Mouse (Mus musculus): Measurements from ENCODE around the gene Cacna2d2. TPM values are rescaled to one million over a fixed set of nuclear protein-coding genes. Genes with fewer than 3 reads are reported as not detected.

Gene Cacna2d2
- polyA plus RNA-seq, 1 experiment from 2014 or later = 1.8 TPM

DNA sequence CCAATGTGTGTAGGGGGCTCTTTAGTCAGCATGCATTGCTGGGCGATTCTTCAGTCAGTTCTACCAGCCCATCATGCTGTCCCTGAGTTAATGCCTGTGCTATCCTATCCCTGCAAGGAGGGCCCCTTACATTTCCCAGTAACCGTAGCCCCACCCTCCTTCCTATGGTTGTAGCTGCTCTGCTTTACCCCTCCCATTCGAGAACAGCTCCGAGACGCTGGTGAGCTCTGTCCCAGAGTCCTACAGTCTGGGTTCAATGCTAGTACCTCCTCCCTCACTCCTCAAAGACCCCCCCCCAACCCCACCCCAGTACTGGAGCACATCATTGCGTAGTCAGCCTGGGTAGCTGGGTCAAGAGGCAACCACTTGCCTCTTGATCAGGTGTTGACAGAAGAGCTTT lies 35.4 kb downstream of the Cacna2d2 start:
- H3K9ac ChIP-seq (ENCODE audit: low read length) = no peak overlapping the region; the same call in 1 of the 2 replicates
- H3K4me1 ChIP-seq (ENCODE audit: control insufficient read depth, insufficient read depth, low read length) = peaks cover 14% of the 10 kb centered on the region
- H3K27ac ChIP-seq (ENCODE audit: low read depth, low read length) = no peak overlapping the region
- H3K4me3 ChIP-seq (ENCODE audit: low read depth, low read length) = no peak overlapping the region
- no peaks in the 10 kb centered on the region for H3K27me3 ChIP-seq (ENCODE audit: control insufficient read depth, insufficient read depth, low read length)
- no peak overlapping the region for H3K4me2 ChIP-seq (ENCODE audit: low read depth)
- no peaks in the 10 kb centered on the region for H3K36me3 ChIP-seq (ENCODE audit: control insufficient read depth, insufficient read depth, low read length)
- no peaks in the 10 kb centered on the region for H3K9me3 ChIP-seq (ENCODE audit: control insufficient read depth, low read length)
- DNase-seq (ENCODE audit: low spot score) (no peak), ATAC-seq (ENCODE audit: insufficient read depth, low FRiP score, low TSS enrichment) (peak; percentile 67)
- WGBS = 33% methylated on average over 6 of the region's 6 CpGs

- H3K4me3 ChIP-seq (ENCODE audit: low read depth, low read length) = no peak overlapping the region
- peak; percentile 43 for DNase-seq (ENCODE audit: low spot score)
- WGBS = 37% methylated on average over 6 of the region's 6 CpGs
- H3K4me2 ChIP-seq (ENCODE audit: low read depth) = no peak overlapping the region
- H3K36me3 ChIP-seq (ENCODE audit: control insufficient read depth, insufficient read depth, low read length) = no peaks in the 10 kb centered on the region
- H3K4me1 ChIP-seq (ENCODE audit: control insufficient read depth, insufficient read depth, low read length) = peaks cover 14% of the 10 kb centered on the region
- H3K9me3 ChIP-seq (ENCODE audit: control insufficient read depth, low read length) = no peaks in the 10 kb centered on the region
- H3K27ac ChIP-seq (ENCODE audit: low read depth, low read length) = peak overlapping the region; percentile 67; the same call in 1 of the 2 replicates
- peak; percentile 60; the same call in 1 of the 2 replicates for ATAC-seq (ENCODE audit: insufficient read depth, low FRiP score, low TSS enrichment)
- no peaks in the 10 kb centered on the region for H3K27me3 ChIP-seq (ENCODE audit: control insufficient read depth, insufficient read depth, low read length)
- no peak overlapping the region for H3K9ac ChIP-seq (ENCODE audit: low read length)
Measured at GRCm38 (mm10) chr9:107435285-107435684, 35.9 kb downstream of the Cacna2d2 start.

GRCm38 (mm10) chr9:107442891-107443290 lies 43.5 kb downstream of the Cacna2d2 start:
- H3K27ac ChIP-seq (ENCODE audit: low read depth, low read length) = no peak overlapping the region
- no peaks in the 10 kb centered on the region for H3K36me3 ChIP-seq (ENCODE audit: control insufficient read depth, insufficient read depth, low read length)
- no peak overlapping the region for H3K4me3 ChIP-seq (ENCODE audit: low read depth, low read length)
- H3K9ac ChIP-seq (ENCODE audit: low read length) = no peak overlapping the region
- no peaks in the 10 kb centered on the region for H3K27me3 ChIP-seq (ENCODE audit: control insufficient read depth, insufficient read depth, low read length)
- H3K9me3 ChIP-seq (ENCODE audit: control insufficient read depth, low read length) = no peaks in the 10 kb centered on the region
- H3K4me1 ChIP-seq (ENCODE audit: control insufficient read depth, insufficient read depth, low read length) = peaks cover 8% of the 10 kb centered on the region
- ATAC-seq (ENCODE audit: insufficient read depth, low FRiP score, low TSS enrichment) (no peak), DNase-seq (ENCODE audit: low spot score) (no peak)
- 58% methylated on average over 4 of the region's 4 CpGs for WGBS
- no peak overlapping the region for H3K4me2 ChIP-seq (ENCODE audit: low read depth)

DNA sequence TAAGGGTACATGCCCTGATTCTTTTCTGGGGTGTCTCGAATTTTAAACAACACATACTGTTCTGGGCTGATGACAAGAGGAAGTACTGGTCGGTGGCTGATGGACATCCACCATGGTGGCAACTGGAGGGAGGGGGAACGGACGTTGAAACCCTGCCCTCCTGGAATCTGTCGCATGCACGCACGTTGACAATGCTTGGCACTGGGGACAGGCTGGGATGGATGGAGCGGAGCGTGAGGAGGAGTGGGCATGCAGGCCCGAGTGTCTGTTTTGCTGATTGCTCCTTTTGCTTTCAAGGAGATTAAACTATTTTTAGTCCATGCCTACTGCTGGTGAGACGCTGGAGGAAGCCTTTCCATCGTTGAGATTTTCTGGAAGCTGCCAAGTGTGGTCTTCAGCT lies 43.9 kb downstream of the Cacna2d2 start:
- DNase-seq (ENCODE audit: low spot score) (no peak), ATAC-seq (ENCODE audit: insufficient read depth, low FRiP score, low TSS enrichment) (no peak)
- H3K36me3 ChIP-seq (ENCODE audit: control insufficient read depth, insufficient read depth, low read length) = no peaks in the 10 kb centered on the region
- H3K4me2 ChIP-seq (ENCODE audit: low read depth) = no peak overlapping the region
- H3K4me3 ChIP-seq (ENCODE audit: low read depth, low read length) = no peak overlapping the region
- peaks cover 8% of the 10 kb centered on the region for H3K4me1 ChIP-seq (ENCODE audit: control insufficient read depth, insufficient read depth, low read length)
- no peak overlapping the region; the same call in 1 of the 2 replicates for H3K9ac ChIP-seq (ENCODE audit: low read length)
- H3K27ac ChIP-seq (ENCODE audit: low read depth, low read length) = no peak overlapping the region
- 69% methylated on average over 12 of the region's 12 CpGs for WGBS
- H3K27me3 ChIP-seq (ENCODE audit: control insufficient read depth, insufficient read depth, low read length) = no peaks in the 10 kb centered on the region
- no peaks in the 10 kb centered on the region for H3K9me3 ChIP-seq (ENCODE audit: control insufficient read depth, low read length)

DNA sequence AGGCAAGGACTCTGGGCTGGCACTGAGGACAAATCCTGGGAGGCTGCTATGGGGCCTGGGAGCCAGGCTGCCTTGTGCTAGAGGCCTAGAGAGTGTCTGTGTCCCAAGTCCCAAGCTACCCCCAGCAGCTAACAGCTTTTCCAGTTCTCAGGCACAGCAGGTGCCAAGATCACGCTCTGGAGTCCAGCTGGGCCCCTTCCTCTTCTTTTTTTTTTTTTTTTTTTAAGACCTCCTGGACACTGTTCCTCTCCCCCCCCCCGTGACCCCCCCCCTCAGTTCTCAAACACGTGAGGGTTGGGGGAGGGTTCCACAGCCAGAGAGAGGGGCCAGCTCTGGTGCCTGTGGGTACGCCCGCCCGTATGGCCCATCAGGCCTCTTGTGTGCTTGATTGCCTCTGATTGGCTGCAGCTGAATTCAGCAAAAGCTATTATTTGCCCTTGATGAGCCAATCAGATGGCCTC lies 45.6 kb downstream of the Cacna2d2 start:
- H3K4me2 ChIP-seq (ENCODE audit: low read depth) = no peak overlapping the region
- DNase-seq (ENCODE audit: low spot score) (peak; percentile 60), ATAC-seq (ENCODE audit: insufficient read depth, low FRiP score, low TSS enrichment) (peak; percentile 85)
- H3K4me3 ChIP-seq (ENCODE audit: low read depth, low read length) = no peak overlapping the region
- peak overlapping the region; percentile 46; the same call in 1 of the 2 replicates for H3K27ac ChIP-seq (ENCODE audit: low read depth, low read length)
- no peak overlapping the region for H3K9ac ChIP-seq (ENCODE audit: low read length)
- peaks cover 8% of the 10 kb centered on the region for H3K4me1 ChIP-seq (ENCODE audit: control insufficient read depth, insufficient read depth, low read length)
- no peaks in the 10 kb centered on the region for H3K9me3 ChIP-seq (ENCODE audit: control insufficient read depth, low read length)
- no peaks in the 10 kb centered on the region for H3K27me3 ChIP-seq (ENCODE audit: control insufficient read depth, insufficient read depth, low read length)
- H3K36me3 ChIP-seq (ENCODE audit: control insufficient read depth, insufficient read depth, low read length) = no peaks in the 10 kb centered on the region
- WGBS = 10% methylated on average over 4 of the region's 6 CpGs

DNA sequence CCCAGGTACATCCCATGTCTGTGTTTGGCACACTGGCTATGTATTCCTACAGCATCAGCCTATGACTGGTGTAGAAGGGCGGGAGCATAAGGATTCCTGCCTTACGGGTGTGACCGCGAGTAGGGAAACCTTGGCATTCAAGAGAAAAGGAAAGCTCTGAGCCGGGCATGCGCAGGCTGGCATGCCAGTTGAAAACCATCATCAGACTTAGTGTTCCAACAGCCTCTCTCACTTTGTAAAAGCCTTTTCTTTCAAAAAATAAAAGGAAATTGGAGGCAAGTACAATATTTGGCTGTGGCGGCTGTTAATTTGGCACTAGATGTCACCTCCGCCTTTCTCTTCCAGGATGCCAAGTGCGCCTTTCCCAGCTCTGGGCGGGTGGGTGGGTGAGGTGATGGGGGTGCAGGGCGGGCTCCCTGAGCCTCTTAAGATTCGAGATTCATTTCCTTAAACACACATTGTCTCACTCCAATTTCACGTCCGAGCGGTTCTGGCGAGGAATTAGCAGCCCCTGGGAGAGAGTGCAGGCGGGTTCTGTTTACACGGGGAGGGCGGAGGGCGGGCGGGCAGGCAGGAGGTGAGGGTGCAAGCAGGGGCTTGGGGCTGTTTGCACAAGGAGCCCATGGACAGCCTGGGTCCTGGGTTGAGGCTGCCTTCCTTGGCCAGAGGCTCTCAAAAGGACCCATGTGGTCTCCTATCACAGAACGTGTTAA lies 49.5 kb downstream of the Cacna2d2 start:
- H3K9ac ChIP-seq (ENCODE audit: low read length) = no peak overlapping the region
- H3K36me3 ChIP-seq (ENCODE audit: control insufficient read depth, insufficient read depth, low read length) = no peaks in the 10 kb centered on the region
- no peak overlapping the region for H3K4me2 ChIP-seq (ENCODE audit: low read depth)
- ATAC-seq (ENCODE audit: insufficient read depth, low FRiP score, low TSS enrichment) (no peak), DNase-seq (ENCODE audit: low spot score) (no peak)
- H3K9me3 ChIP-seq (ENCODE audit: control insufficient read depth, low read length) = no peaks in the 10 kb centered on the region
- no peak overlapping the region for H3K27ac ChIP-seq (ENCODE audit: low read depth, low read length)
- WGBS = 66% methylated on average over 22 of the region's 22 CpGs
- no peak overlapping the region for H3K4me3 ChIP-seq (ENCODE audit: low read depth, low read length)
- no peaks in the 10 kb centered on the region for H3K27me3 ChIP-seq (ENCODE audit: control insufficient read depth, insufficient read depth, low read length)
- peaks cover 7% of the 10 kb centered on the region; the same call in 1 of the 2 replicates for H3K4me1 ChIP-seq (ENCODE audit: control insufficient read depth, insufficient read depth, low read length)

GRCm38 (mm10) chr9:107451400-107451799 lies 52.0 kb downstream of the Cacna2d2 start:
- Histone ChIP-seq H3K9ac (ENCODE audit: low read length) (no peak overlapping the region), H3K27ac (ENCODE audit: low read depth, low read length) (peak overlapping the region; percentile 44; the same call in 1 of the 2 replicates), H3K36me3 (ENCODE audit: control insufficient read depth, insufficient read depth, low read length) (no peaks in the 10 kb centered on the region), H3K4me1 (ENCODE audit: control insufficient read depth, insufficient read depth, low read length) (peaks cover 3% of the 10 kb centered on the region; the same call in 1 of the 2 replicates), H3K27me3 (ENCODE audit: control insufficient read depth, insufficient read depth, low read length) (0 out of 2 replicates have a peak, but pooled peaks cover 2% of the 10 kb centered on the region), H3K4me2 (ENCODE audit: low read depth) (no peak overlapping the region), H3K4me3 (ENCODE audit: low read depth, low read length) (no peak overlapping the region), H3K9me3 (ENCODE audit: control insufficient read depth, low read length) (no peaks in the 10 kb centered on the region)
- ATAC-seq (ENCODE audit: insufficient read depth, low FRiP score, low TSS enrichment) (peak; percentile 30; the same call in 1 of the 2 replicates), DNase-seq (ENCODE audit: low spot score) (no peak)
- WGBS = 44% methylated on average over 8 of the region's 8 CpGs

DNA sequence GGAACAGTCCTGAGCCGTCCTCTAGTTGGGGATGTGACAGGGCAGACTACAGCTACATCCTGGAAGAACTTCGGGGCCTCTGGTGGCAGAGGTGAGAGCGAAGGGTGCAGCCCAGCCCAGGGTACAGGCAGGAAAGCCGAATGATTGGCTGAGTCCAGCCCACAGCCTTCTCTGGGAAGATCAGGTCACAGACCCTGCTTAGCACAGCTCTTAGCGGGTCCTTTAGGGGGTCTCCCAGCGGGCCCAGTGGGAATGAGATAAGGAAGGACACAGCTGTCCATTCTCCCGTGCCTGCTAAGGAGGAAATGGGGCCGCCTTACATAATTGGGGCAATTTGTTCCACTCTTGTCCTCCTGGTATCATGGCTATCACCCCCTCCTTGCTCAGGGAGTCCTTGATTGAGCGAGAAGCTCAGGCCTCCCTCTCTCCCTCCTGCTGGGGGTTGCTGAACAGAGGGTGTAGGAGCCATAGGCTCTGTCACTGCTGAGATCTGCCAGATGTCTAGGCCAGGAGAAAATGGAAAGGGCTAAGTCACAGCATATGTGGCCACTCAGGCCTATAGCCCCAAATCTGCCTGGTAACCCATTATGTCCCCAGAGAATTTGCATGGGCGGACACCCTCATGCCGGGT lies 52.6 kb downstream of the Cacna2d2 start:
- H3K4me1 ChIP-seq (ENCODE audit: control insufficient read depth, insufficient read depth, low read length) = peaks cover 3% of the 10 kb centered on the region; the same call in 1 of the 2 replicates
- no peak overlapping the region for H3K4me2 ChIP-seq (ENCODE audit: low read depth)
- no peaks in the 10 kb centered on the region for H3K36me3 ChIP-seq (ENCODE audit: control insufficient read depth, insufficient read depth, low read length)
- peak; percentile 42 for DNase-seq (ENCODE audit: low spot score)
- H3K9me3 ChIP-seq (ENCODE audit: control insufficient read depth, low read length) = no peaks in the 10 kb centered on the region
- H3K27me3 ChIP-seq (ENCODE audit: control insufficient read depth, insufficient read depth, low read length) = 0 out of 2 replicates have a peak, but pooled peaks cover 2% of the 10 kb centered on the region
- H3K9ac ChIP-seq (ENCODE audit: low read length) = no peak overlapping the region
- peak; percentile 42; the same call in 1 of the 2 replicates for ATAC-seq (ENCODE audit: insufficient read depth, low FRiP score, low TSS enrichment)
- WGBS = 30% methylated on average over 11 of the region's 11 CpGs
- H3K27ac ChIP-seq (ENCODE audit: low read depth, low read length) = peak overlapping the region; percentile 44; the same call in 1 of the 2 replicates
- no peak overlapping the region for H3K4me3 ChIP-seq (ENCODE audit: low read depth, low read length)

Measured in neural tube, embryonic 11.5 days (tissue).